Mouse (Mus musculus): ENCODE measurements at regions not wholly inside any gene's neighbourhood (a gene's known extent, or its start where the extent isn't known, plus 50 kb on each side); places are given as distances from the start of the nearest gene placed in this dataset.

- WGBS = 81% methylated on average over 4 of the region's 4 CpGs
- H3K9ac ChIP-seq (ENCODE audit: low read depth, low read length) = no peak overlapping the region
- H3K27me3 ChIP-seq (ENCODE audit: control insufficient read depth, insufficient read depth, low read length) = no peaks in the 10 kb centered on the region
- no peaks in the 10 kb centered on the region for H3K4me1 ChIP-seq (ENCODE audit: control insufficient read depth, insufficient read depth, low read length)
- no peak overlapping the region for H3K27ac ChIP-seq
- DNase-seq = no peak
- no peak overlapping the region for H3K4me3 ChIP-seq
- H3K36me3 ChIP-seq (ENCODE audit: control insufficient read depth, insufficient read depth, low read length) = no peaks in the 10 kb centered on the region
- no peaks in the 10 kb centered on the region for H3K79me2 ChIP-seq (replicated peaks; ENCODE audit: control insufficient read depth, insufficient read depth, low read length)
- TF ChIP-seq CTCF (IDR thresholded peaks at IDR 0.05) (no peak), EP300 (IDR thresholded peaks at IDR 0.05; ENCODE audit: insufficient read depth, low read depth, low read length) (no peak), POLR2A (IDR thresholded peaks at IDR 0.05; ENCODE audit: insufficient read depth, low read depth, low read length) (no peak)
- intact Hi-C loops (cut with DNase I) = no loop called here
Measured at GRCm38 (mm10) chr6:140231537-140231936, 190.3 kb upstream of the Plcz1 start.

- intact Hi-C loops (cut with DNase I) = no loop called here
- peak overlapping the region; percentile 20; the same call in 1 of the 2 replicates for H3K27ac ChIP-seq
- no peaks in the 10 kb centered on the region for H3K79me2 ChIP-seq (replicated peaks; ENCODE audit: control insufficient read depth, insufficient read depth, low read length)
- WGBS = 32% methylated on average over 9 of the region's 9 CpGs
- no peak overlapping the region for H3K4me3 ChIP-seq
- no peak overlapping the region for H3K9ac ChIP-seq (ENCODE audit: low read depth, low read length)
- no peak for TF ChIP-seq CTCF (IDR thresholded peaks at IDR 0.05)
- no peak for TF ChIP-seq POLR2A (IDR thresholded peaks at IDR 0.05; ENCODE audit: insufficient read depth, low read depth, low read length)
- TF ChIP-seq EP300 (IDR thresholded peaks at IDR 0.05; ENCODE audit: insufficient read depth, low read depth, low read length) = no peak
- no peaks in the 10 kb centered on the region for H3K36me3 ChIP-seq (ENCODE audit: control insufficient read depth, insufficient read depth, low read length)
- no peaks in the 10 kb centered on the region for H3K4me1 ChIP-seq (ENCODE audit: control insufficient read depth, insufficient read depth, low read length)
- H3K27me3 ChIP-seq (ENCODE audit: control insufficient read depth, insufficient read depth, low read length) = no peaks in the 10 kb centered on the region
- DNase-seq = peak; percentile 61 to 66
Measured at GRCm38 (mm10) chr6:140229295-140229694, 188.0 kb upstream of the Plcz1 start.

GRCm38 (mm10) chr6:140228741-140229140 lies 187.5 kb upstream of the Plcz1 start:
- Histone ChIP-seq H3K4me1 (ENCODE audit: control insufficient read depth, insufficient read depth, low read length) (no peaks in the 10 kb centered on the region), H3K4me3 (no peak overlapping the region), H3K27ac (peak overlapping the region; percentile 20; the same call in 1 of the 2 replicates), H3K36me3 (ENCODE audit: control insufficient read depth, insufficient read depth, low read length) (no peaks in the 10 kb centered on the region), H3K79me2 (replicated peaks; ENCODE audit: control insufficient read depth, insufficient read depth, low read length) (no peaks in the 10 kb centered on the region), H3K9ac (ENCODE audit: low read depth, low read length) (no peak overlapping the region), H3K27me3 (ENCODE audit: control insufficient read depth, insufficient read depth, low read length) (no peaks in the 10 kb centered on the region)
- TF ChIP-seq CTCF (IDR thresholded peaks at IDR 0.05) (no peak), POLR2A (IDR thresholded peaks at IDR 0.05; ENCODE audit: insufficient read depth, low read depth, low read length) (no peak), EP300 (IDR thresholded peaks at IDR 0.05; ENCODE audit: insufficient read depth, low read depth, low read length) (no peak)
- intact Hi-C loops (cut with DNase I) = no loop called here
- whole genome bisulfite sequencing = 75% methylated on average over 7 of the region's 7 CpGs
- DNase-seq = no peak

- WGBS = 81% methylated on average over 1 of the region's 1 CpGs
- intact Hi-C loops (cut with DNase I) = no loop called here
- Histone ChIP-seq H3K4me3 (no peak overlapping the region), H3K36me3 (ENCODE audit: control insufficient read depth, insufficient read depth, low read length) (no peaks in the 10 kb centered on the region), H3K4me1 (ENCODE audit: control insufficient read depth, insufficient read depth, low read length) (no peaks in the 10 kb centered on the region), H3K27me3 (ENCODE audit: control insufficient read depth, insufficient read depth, low read length) (no peaks in the 10 kb centered on the region), H3K9ac (ENCODE audit: low read depth, low read length) (no peak overlapping the region), H3K79me2 (replicated peaks; ENCODE audit: control insufficient read depth, insufficient read depth, low read length) (no peaks in the 10 kb centered on the region), H3K27ac (no peak overlapping the region)
- TF ChIP-seq EP300 (IDR thresholded peaks at IDR 0.05; ENCODE audit: insufficient read depth, low read depth, low read length) (no peak), POLR2A (IDR thresholded peaks at IDR 0.05; ENCODE audit: insufficient read depth, low read depth, low read length) (no peak), CTCF (IDR thresholded peaks at IDR 0.05) (no peak)
- DNase-seq = no peak
Measured at GRCm38 (mm10) chr6:140222534-140223324, 181.5 kb upstream of the Plcz1 start.

- Histone ChIP-seq H3K27me3 (ENCODE audit: control insufficient read depth, insufficient read depth, low read length) (no peaks in the 10 kb centered on the region), H3K9ac (ENCODE audit: low read depth, low read length) (no peak overlapping the region), H3K27ac (no peak overlapping the region), H3K36me3 (ENCODE audit: control insufficient read depth, insufficient read depth, low read length) (no peaks in the 10 kb centered on the region), H3K79me2 (replicated peaks; ENCODE audit: control insufficient read depth, insufficient read depth, low read length) (no peaks in the 10 kb centered on the region), H3K4me3 (no peak overlapping the region), H3K4me1 (ENCODE audit: control insufficient read depth, insufficient read depth, low read length) (no peaks in the 10 kb centered on the region)
- DNase-seq = no peak
- intact Hi-C loops (cut with DNase I) = no loop called here
- TF ChIP-seq EP300 (IDR thresholded peaks at IDR 0.05; ENCODE audit: insufficient read depth, low read depth, low read length) (no peak), CTCF (IDR thresholded peaks at IDR 0.05) (no peak), POLR2A (IDR thresholded peaks at IDR 0.05; ENCODE audit: insufficient read depth, low read depth, low read length) (no peak)
- 74% methylated on average over 5 of the region's 5 CpGs for WGBS
Measured at GRCm38 (mm10) chr6:140221653-140222272, 180.5 kb upstream of the Plcz1 start.

GRCm38 (mm10) chr6:140218789-140219188 lies 177.5 kb upstream of the Plcz1 start:
- no peaks in the 10 kb centered on the region for H3K79me2 ChIP-seq (replicated peaks; ENCODE audit: control insufficient read depth, insufficient read depth, low read length)
- no peaks in the 10 kb centered on the region for H3K4me1 ChIP-seq (ENCODE audit: control insufficient read depth, insufficient read depth, low read length)
- intact Hi-C loops (cut with DNase I) = no loop called here
- no peak overlapping the region for H3K27ac ChIP-seq
- no peak overlapping the region for H3K4me3 ChIP-seq
- TF ChIP-seq CTCF (IDR thresholded peaks at IDR 0.05) (no peak), EP300 (IDR thresholded peaks at IDR 0.05; ENCODE audit: insufficient read depth, low read depth, low read length) (no peak), POLR2A (IDR thresholded peaks at IDR 0.05; ENCODE audit: insufficient read depth, low read depth, low read length) (no peak)
- no peaks in the 10 kb centered on the region for H3K27me3 ChIP-seq (ENCODE audit: control insufficient read depth, insufficient read depth, low read length)
- WGBS = 84% methylated on average over 10 of the region's 10 CpGs
- H3K36me3 ChIP-seq (ENCODE audit: control insufficient read depth, insufficient read depth, low read length) = no peaks in the 10 kb centered on the region
- no peak for DNase-seq
- H3K9ac ChIP-seq (ENCODE audit: low read depth, low read length) = no peak overlapping the region

All from heart, adult 2 months (tissue).